Mouse (Mus musculus) kidney, adult 11 months (tissue): ENCODE measurements around the gene Tectb.
A peak's percentile ranks its signal among the peaks of the same experiment; 100 is the strongest.
"Not testable (repeated sequence)": the region's sequence is repeated elsewhere in the genome, so short reads cannot be mapped to it uniquely, and the experiment has no call there.

Experiments
- DNase-seq: peaks from one replicate; pipeline ENCODE4 v3.0.0; 2022

Tectb gene

DNA sequence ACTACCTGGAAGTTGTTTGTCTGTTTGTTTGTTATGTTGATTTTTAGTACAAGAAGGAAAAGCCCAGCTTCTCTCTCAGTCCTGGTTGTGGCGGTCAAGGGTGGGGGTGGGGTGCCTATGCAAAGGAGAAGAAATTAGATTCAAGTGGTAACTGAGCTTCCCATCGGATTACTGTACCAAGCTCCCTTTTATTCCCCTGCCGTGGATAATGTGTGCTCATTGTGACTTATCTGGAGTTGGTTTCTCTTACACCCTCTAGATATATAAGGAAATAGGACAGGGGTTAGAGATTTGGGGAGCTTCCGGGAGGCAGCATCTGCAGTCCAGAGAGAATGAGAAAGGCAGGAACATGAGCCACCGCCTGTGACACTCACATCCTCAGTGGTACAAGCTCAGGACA, at the start of gene Tectb:
Gene Tectb, plus strand, starts transcription at position 301 of the 400 bp plus-strand sequence.
- no peak for DNase-seq

GRCm38 (mm10) chr19:55131747-55132146, 48.8 kb upstream of the Tectb start:
- DNase-seq = no peak

GRCm38 (mm10) chr19:55132476-55132875, 48.1 kb upstream of the Tectb start:
- DNase-seq = no peak

GRCm38 (mm10) chr19:55134521-55134920, 46.0 kb upstream of the Tectb start:
- DNase-seq = no peak

DNA sequence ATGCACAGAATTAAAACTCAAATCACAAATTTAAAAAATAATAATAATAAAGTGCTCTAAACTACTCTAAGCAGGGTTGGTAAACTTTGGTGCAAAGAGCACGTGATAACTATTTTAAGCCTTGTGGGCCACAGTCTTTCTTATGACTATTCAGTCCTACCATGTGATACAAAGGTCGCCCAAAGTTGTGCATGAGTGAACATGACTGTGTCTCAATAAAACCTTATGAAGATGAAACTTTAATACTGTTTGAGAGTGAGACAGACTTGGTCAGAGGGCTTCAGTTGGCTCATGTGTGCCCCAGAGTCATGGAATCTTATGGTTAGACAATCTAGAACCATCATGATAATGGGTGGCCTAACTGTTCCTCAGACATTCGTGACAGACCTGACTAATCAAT, 44.6 kb upstream of the Tectb start:
- DNase-seq = no peak

DNA sequence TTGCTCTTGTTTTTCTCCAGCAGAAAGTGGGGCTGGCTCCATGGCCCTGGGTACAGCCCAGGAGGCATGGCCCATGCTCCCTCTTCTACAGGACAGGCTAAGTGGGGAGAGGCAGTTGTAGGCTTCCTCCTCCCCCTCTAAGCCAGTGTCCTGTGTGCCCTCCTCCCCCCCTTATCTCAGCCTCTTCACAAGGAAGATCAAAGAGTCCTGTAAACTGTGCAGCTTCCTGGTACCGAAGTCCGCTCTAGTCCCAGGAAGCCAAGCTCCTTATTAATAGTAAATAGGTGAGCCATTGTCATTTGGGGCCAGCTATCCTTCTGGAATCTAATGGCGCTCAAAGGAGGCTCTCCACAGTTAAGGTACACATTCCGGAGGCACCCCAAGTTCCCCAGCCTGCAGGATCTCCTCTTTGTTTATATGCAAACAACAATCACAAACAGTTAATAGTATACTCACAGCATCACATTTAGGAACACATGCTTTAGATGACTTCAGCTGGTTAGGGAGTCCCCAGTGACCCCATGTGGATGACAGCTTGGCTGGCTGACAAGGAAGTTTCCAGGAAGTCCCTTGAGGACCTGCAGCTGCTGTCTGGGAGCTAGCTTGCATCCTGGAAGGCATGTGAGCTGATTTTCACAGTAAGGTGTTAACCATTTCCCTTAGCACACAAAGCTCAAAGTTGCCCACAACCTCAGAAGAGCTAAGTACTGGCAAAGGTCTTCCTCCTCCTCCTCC, 43.7 kb upstream of the Tectb start:
- DNase-seq = peak; percentile 64

GRCm38 (mm10) chr19:55137884-55138283, 42.6 kb upstream of the Tectb start:
- no peak for DNase-seq

GRCm38 (mm10) chr19:55138506-55138905, 42.0 kb upstream of the Tectb start:
- peak; percentile 73 for DNase-seq

- DNase-seq = no peak
Measured at GRCm38 (mm10) chr19:55139301-55139700, 41.2 kb upstream of the Tectb start.

GRCm38 (mm10) chr19:55143391-55144300, 36.9 kb upstream of the Tectb start:
- DNase-seq = no peak

DNA sequence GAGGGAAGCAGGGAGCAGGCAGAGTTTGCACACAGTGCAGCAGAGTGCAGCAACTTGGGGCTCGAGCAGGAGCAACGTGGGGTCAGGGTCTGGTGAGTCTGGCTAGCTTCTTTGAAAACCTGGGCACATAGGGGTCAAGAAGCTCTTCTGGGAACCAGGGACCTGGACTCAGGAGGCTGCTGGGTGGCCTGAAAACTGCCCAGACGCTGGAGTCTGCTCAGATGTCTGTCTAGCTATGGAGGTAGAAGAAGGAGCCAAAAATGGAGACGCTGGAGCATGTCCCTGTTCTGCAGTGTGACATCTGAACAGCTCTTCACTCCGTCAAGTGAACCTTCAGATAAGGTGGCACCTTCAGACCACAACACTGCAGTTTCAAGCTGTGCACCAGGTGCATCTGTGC, 35.8 kb upstream of the Tectb start:
- DNase-seq = no peak

DNA sequence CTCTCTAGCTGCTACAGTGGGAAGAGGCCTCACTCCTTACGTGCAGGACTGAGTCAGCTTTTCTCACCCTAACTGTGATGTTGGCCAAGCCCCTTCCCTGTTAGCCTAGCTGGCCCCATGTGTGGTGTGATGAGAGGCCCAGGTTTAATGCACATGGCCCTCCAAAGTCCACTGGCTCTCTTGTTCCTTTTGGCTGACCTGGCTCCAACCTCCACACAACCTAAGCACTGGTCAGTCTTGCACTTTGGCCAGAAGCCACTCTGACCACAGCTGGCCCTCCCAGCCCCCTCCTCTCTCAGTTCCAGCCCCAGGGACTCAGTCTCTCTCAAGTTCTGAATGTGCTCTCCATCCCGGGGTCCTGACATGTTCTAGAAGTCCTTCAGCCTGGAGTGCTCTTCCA, 35.4 kb upstream of the Tectb start:
- peak; percentile 77 for DNase-seq

DNA sequence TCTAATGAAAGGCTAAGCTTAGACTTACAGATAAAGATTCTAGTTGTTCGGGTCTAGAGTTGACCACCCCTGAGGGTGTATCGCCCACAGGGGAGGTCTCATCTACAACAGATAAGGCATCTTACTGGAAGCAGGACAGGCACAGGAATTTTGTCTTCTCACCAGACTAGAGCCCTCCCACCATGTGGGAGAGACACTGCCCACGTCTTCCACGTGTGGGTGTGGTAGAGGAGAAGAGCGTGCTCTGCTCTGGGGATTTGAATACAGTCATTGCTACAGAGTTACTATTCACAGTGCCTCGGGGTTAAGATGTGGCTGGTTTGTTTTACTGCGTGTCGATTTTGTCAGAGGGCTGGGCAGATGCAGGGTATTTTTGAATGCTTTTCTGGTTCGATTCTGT, 33.0 kb upstream of the Tectb start:
- DNase-seq = no peak

DNA sequence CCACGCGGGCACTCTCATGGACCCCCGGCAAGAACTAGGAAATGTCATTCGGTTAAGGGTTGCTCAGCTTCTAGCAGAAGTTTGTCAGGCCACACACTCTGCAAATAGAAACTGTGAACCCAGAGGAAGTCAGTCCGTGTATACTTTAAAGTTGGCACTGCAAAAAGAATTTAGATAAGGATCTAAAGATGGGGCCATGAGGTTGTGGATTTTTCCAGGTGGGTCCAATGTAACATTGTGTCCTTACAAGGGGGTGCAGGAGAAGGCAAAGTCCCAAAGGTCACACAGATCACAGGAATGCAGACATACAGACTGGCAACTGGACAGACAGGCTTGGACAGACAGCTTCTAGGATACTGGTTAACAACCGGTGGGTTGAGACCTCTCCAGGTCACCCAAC, 32.4 kb upstream of the Tectb start:
- DNase-seq = no peak

- no peak for DNase-seq
Measured at GRCm38 (mm10) chr19:55149646-55150045, 30.9 kb upstream of the Tectb start.

DNA sequence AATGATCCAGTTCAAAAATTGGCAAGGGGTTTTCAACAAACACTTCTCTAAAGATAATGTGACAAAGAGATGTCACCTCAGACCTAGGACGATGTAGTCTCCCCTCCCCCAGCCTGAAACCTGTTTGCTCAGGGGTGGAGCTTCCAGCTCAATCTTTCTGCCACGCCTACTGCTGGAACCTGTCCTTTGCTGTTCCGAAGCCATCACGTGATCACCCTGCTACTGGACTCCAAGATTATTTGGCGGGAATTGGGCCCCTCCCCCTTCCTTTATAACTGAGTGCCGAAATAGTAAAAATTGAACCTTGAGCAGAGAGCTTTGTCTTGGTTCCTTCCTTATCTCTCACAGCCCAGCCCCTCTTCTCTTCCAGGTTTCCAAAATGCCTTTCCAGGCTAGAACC, 28.3 kb upstream of the Tectb start:
- DNase-seq = not testable (repeated sequence)

DNA sequence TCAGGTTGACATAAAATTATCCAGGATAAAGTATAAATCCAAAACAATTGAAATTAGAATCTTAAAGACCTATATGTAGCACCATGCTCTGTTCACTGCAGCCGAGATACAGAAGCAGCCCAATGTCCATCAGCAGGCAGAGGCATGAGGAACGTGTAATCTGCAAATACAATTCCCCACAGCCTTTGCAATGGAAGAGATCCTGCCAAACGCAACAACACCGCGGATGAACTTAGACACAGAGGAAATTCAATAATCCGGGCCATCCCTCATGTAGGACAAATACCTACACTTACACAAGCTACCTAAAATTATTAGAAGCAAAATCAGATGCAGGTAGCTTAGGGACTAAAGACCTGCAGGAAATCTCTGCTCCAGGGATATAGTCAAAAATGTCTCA, 27.6 kb upstream of the Tectb start:
- no peak for DNase-seq

DNA sequence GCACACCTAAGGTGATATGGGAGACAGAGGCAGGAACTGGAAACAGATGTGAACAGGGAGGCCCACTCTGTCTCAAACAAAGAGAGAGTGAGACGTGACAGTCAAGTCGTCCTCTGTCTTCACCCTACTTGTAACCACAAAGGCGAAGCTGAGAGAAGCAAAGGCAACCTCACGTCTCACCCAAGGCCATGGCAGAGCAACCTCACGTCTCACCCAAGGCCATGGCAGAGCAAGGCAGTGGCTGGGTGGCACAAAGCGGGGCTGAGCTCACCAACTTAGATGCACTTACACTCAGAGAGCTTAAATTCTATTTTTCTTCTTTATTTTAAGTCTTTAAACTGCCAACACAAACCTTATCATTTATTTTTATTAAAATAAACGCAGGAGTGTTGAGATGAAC, 23.5 kb upstream of the Tectb start:
- DNase-seq = no peak

- DNase-seq = no peak
Measured at GRCm38 (mm10) chr19:55158606-55159005, 21.9 kb upstream of the Tectb start.

DNA sequence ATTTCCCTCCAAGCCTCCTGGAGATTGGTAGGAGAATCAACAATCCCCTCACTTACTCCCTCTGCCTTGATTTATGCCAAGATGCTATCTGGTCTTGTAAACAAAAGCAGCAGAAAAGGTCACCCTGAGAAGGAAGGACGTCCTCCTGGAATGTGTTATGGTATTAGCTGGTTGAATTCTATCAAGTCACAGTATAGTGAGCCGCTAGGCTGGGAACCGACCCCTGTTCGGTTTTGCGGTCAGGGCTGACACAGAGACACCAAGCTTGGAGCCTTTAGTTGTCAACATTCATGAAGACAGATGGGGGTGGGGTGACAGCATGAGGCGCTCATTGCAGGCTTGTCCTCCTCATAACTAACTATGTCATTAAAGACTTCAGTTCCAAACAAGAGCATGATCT, 20.7 kb upstream of the Tectb start:
- no peak for DNase-seq

DNA sequence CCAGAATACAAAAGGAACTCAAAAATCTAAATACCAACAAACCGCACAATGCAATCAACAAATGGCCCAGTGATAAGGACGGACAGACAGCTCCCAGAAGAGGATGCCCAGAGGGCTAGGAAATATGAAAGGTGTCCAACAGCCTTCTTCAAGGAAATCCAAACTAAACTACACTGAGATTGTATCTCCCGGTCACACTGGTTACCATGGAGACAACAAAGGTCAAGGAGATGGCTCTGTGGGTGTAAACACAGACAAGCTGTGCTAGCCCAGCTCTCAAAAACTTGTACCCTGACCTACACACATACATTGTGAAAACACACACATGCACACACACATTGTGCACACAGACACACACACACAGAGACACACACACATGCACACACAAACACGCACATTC, 18.3 kb upstream of the Tectb start:
- no peak for DNase-seq

DNA sequence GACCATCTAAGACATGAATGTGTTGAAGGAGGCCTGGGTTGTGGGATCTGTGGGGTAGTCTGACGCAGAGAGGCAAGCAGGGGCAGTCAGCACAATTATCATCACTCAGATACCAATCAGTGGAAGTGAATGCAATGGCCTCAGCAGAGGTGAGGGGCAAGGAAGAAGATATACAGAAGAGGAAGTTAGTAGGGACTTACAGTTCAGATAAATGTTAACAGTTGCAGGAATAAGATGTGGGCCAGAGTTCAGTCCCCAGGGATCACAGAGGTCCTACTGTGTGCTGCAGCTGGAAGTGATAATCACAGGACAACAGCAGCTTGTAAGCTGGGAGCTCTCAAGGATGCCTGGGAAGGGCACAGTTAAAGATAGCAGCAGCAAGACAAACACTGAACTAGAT, 16.4 kb upstream of the Tectb start:
- no peak for DNase-seq

DNA sequence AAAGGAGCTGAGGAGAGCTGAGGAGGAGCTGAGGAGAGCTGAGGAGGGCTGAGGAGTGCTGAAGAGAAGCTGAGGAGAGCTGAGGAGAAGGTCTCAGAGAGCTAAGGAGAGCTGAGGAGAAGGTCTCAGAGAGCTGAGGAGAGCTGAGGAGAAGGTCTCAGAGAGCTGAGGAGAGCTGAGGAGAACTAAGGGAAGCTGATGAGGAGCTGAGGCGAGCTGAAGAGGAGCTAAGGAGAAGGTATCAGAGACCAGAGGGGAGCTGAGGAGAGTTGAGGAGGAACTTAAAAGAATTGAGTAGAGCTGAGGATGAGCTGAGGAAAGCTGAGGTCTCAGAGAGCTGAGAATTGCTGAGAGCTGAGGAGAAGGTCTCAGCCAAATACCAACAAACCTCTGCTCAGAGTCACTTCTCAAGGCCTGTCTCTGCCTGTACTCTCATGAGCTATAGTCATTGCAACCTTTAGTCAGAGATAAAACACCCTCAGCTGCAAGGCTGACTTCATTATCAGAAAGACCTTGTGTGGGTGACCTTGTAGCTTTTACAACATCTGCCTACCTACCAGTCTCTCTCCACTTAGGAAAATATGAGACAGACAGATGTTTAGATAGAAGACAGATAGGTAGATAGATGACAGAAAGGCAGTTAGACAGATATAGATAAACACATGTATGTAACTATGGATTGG, 15.2 kb upstream of the Tectb start:
- DNase-seq = no peak

DNA sequence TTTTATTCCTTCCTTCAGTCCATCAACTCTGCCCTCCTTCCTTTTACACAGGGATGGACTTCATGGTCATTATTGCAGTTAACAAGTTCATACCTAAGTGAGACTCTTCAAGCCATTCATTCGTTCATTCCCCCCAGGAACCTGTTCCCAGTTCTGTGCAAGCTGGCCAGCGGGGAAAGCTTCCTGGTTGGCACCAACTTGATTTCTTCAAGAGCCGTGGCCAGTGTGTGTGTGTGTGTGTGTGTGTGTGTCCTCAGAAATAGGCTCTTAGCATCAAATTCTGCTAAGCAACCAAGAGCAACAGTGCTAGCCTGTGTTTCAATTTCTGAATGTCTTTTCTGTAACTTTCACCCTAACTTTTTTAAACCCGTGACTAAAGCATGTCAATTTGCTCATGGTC, 14.6 kb upstream of the Tectb start:
- no peak for DNase-seq
